Mouse (Mus musculus) heart, adult 2 months (tissue): Measurements from ENCODE around the gene Acp2.

Source experiments
- CTCF ChIP-seq: fragments of 200-600 bp; IDR thresholded peaks from 2 replicates; pipeline ENCODE4 v1.8.1; 2022; ENCODE audit warnings: antibody characterized with exemption, mild to moderate bottlenecking, moderate library complexity
- POLR2A ChIP-seq: fragments of 200-500 bp; IDR thresholded peaks from 2 replicates; pipeline ENCODE4 v1.6.1; 2011; ENCODE audit warnings: mild to moderate bottlenecking, low read depth, low read length, control low read depth; ENCODE audit not compliant: insufficient read depth

GRCm38 (mm10) chr2:91242547-91242946 lies 39.9 kb downstream of the Acp2 start:
- TF ChIP-seq POLR2A: no peak
- no peak for TF ChIP-seq CTCF
